Mouse (Mus musculus) liver, adult 2 months (tissue): Measurements from ENCODE around the gene Gm1553. TPM values are rescaled to one million over a fixed set of nuclear protein-coding genes. Genes with fewer than 3 reads are reported as not detected.

Source experiments
- DNase-seq: peaks from one replicate; pipeline ENCODE4 v3.0.0-alpha.2; 2011; ENCODE audit warnings: low read depth, low spot score; ENCODE audit errors: extremely low read depth
- H3K27ac ChIP-seq: fragments of 200-500 bp; replicated peaks from 2 replicates; pipeline ENCODE4 v1.5.1; 2012; ENCODE audit warnings: low read depth, mild to moderate bottlenecking, control low read depth, inconsistent platforms, low read length; ENCODE audit not compliant: insufficient read depth
- H3K27me3 ChIP-seq: fragments of 200-500 bp; 2 replicates; pipeline ENCODE4 v1.6.1; 2012; ENCODE audit warnings: mild to moderate bottlenecking, moderate library complexity, low read length, inconsistent platforms; ENCODE audit not compliant: control insufficient read depth, insufficient read depth
- H3K36me3 ChIP-seq: fragments of 200-500 bp; 2 replicates; pipeline ENCODE4 v1.6.1; 2012; ENCODE audit warnings: low read length, inconsistent platforms; ENCODE audit not compliant: control insufficient read depth, insufficient read depth
- H3K4me1 ChIP-seq: fragments of 200-500 bp; 2 replicates; pipeline ENCODE4 v1.6.1; 2011; ENCODE audit warnings: low read length; ENCODE audit not compliant: control insufficient read depth, insufficient read depth
- H3K4me3 ChIP-seq: fragments of 200-500 bp; 2 replicates; pipeline ENCODE4 v1.5.1; 2011; ENCODE audit warnings: low read depth, mild to moderate bottlenecking, control low read depth, low read length, moderate library complexity; ENCODE audit not compliant: insufficient read depth
- H3K79me2 ChIP-seq: fragments of 200-500 bp; 2 replicates; pipeline ENCODE4 v1.6.1; 2012; ENCODE audit warnings: inconsistent platforms, mild to moderate bottlenecking, low read length, moderate library complexity; ENCODE audit not compliant: control insufficient read depth, insufficient read depth
- H3K9ac ChIP-seq: fragments of 200-500 bp; 2 replicates; pipeline ENCODE4 v1.6.1; 2012; ENCODE audit warnings: low read depth, mild to moderate bottlenecking, control low read depth, inconsistent platforms, low read length
- CTCF ChIP-seq: fragments of 200-500 bp; IDR thresholded peaks from 2 replicates; pipeline ENCODE4 v1.5.1; 2011; ENCODE audit warnings: low read depth, low read length, control low read depth
- POLR2A ChIP-seq: fragments of 200-500 bp; IDR thresholded peaks from 2 replicates; pipeline ENCODE4 v1.6.1; 2011; ENCODE audit warnings: low read length, control low read depth; ENCODE audit not compliant: insufficient read depth; ENCODE audit errors: extremely low read depth
- WGBS: fragments of 180-500 bp; shearing (Covaris S2); methylation state at CpG from one replicate; pipeline ENCODE4 v1.1.7; 2018; 5-methylcytosine and 5-hydroxymethylcytosine counted together
- polyA plus RNA-seq: library from polyadenylated mRNA; depleted of rRNA; stranded (reverse); fragments of >200 nt; gene quantifications from 2 replicates; pipeline ENCODE4 v1.2.3, GENCODE M21; 2012; rRNA removed
- total RNA-seq: library from RNA; depleted of rRNA; stranded (reverse); fragments of >200 nt; gene quantifications from 2 replicates; pipeline ENCODE4 v1.2.3, GENCODE M21; 2014; rRNA removed

Gene Gm1553
- total RNA-seq (not detected in 2 replicates), polyA plus RNA-seq (not detected in 2 replicates)

DNA sequence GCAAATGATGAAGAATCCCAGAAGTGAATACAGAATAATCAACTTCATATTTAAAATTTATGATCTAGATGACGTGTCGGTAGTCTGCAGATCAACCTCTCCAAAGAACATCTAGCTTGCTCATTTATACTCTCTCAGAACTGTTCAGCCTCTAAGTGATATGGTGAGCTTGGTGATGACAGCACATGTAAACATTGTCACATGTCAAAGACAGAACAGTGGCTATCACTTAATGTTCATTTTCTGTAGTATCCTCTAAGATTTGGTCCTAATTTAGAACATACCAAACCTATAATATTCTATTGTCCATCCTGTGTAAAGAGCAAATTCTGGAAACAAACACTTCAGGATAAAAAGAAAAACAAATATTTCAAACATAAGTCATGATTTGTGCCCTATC lies at the start of gene Gm1553:
Gene Gm1553, minus strand, starts transcription at position 101 of the 400 bp plus-strand sequence.
- Histone ChIP-seq H3K27ac (no peak within 1 kb of the TSS), H3K79me2 (no peaks in the 10 kb centered on the region), H3K4me3 (no peak within 1 kb of the TSS), H3K27me3 (no peaks in the 10 kb centered on the region), H3K36me3 (no peaks in the 10 kb centered on the region), H3K4me1 (no peaks in the 10 kb centered on the region), H3K9ac (no peak within 1 kb of the TSS)
- 82% methylated on average over 2 of the region's 2 CpGs for WGBS
- TF ChIP-seq CTCF (no peak), POLR2A (no peak)
- no peak for DNase-seq

Other genes starting within 250 kb of the Gm1553 start
- gene 4932415D10Rik, start 176.0 kb downstream of the Gm1553 start, total RNA-seq = not detected in 2 replicates
- gene 4932415D10Rik, start 176.0 kb downstream of the Gm1553 start, polyA plus RNA-seq = not detected in 2 replicates
- 1.2 and 1.9 TPM in 2 replicates for gene Gm4924, start 138.4 kb downstream of the Gm1553 start, total RNA-seq
- gene Gm4924, start 138.4 kb downstream of the Gm1553 start, polyA plus RNA-seq = 0.02 and 0.21 TPM in 2 replicates
- gene 1190007I07Rik, start 130.6 kb upstream of the Gm1553 start, total RNA-seq = 18.1 and 24.3 TPM in 2 replicates
- 42.0 and 48.5 TPM in 2 replicates for gene 1190007I07Rik, start 130.6 kb upstream of the Gm1553 start, polyA plus RNA-seq
- 10.7 and 12.4 TPM in 2 replicates for gene Tdg, start 137.2 kb upstream of the Gm1553 start, total RNA-seq
- gene Tdg, start 137.2 kb upstream of the Gm1553 start, polyA plus RNA-seq = 8.8 and 9.7 TPM in 2 replicates
- 0.18 and 0.34 TPM in 2 replicates for gene Glt8d2, start 198.0 kb upstream of the Gm1553 start, total RNA-seq
- gene Glt8d2, start 198.0 kb upstream of the Gm1553 start, polyA plus RNA-seq = not detected in 2 replicates
- 10.0 and 12.2 TPM in 2 replicates for gene Hcfc2, start 203.5 kb upstream of the Gm1553 start, total RNA-seq
- 4.4 and 5.6 TPM in 2 replicates for gene Hcfc2, start 203.5 kb upstream of the Gm1553 start, polyA plus RNA-seq